Mouse (Mus musculus) heart, postnatal 4 days (tissue): ENCODE measurements around the gene Lrrc74a. TPM values are rescaled to one million over a fixed set of nuclear protein-coding genes. Genes with fewer than 3 reads are reported as not detected.

ENCODE experiments used
- DNase-seq: peaks from one replicate; pipeline ENCODE4 v3.0.0; 2021
- total RNA-seq, 2 experiments: library from RNA; stranded (reverse); gene quantifications; 2 replicates each; pipeline ENCODE4 v1.2.3; 2021

Gene Lrrc74a
- total RNA-seq, 2 experiments from 2014 or later, result not detected

- peak; percentile 53 for DNase-seq
Measured at GRCm38 (mm10) chr12:86786149-86787019, 52.2 kb downstream of the Lrrc74a start.

- no peak for DNase-seq
Measured at GRCm38 (mm10) chr12:86787020-86787553, 52.9 kb downstream of the Lrrc74a start.

- DNase-seq, result peak; percentile 16
Measured at GRCm38 (mm10) chr12:86790100-86790848, 56.1 kb downstream of the Lrrc74a start.

- peak; percentile 86 for DNase-seq
Measured at GRCm38 (mm10) chr12:86790849-86791127, 56.6 kb downstream of the Lrrc74a start.

GRCm38 (mm10) chr12:86791987-86792386 is 57.8 kb downstream of the Lrrc74a start:
- DNase-seq, result no peak

GRCm38 (mm10) chr12:86793830-86794229 is 59.7 kb downstream of the Lrrc74a start:
- DNase-seq, result peak; percentile 77

GRCm38 (mm10) chr12:86794331-86794730 is 60.2 kb downstream of the Lrrc74a start:
- no peak for DNase-seq

GRCm38 (mm10) chr12:86795076-86795837 is 61.1 kb downstream of the Lrrc74a start:
- DNase-seq, result no peak

GRCm38 (mm10) chr12:86795838-86796232 is 61.7 kb downstream of the Lrrc74a start:
- peak; percentile 87 for DNase-seq

- DNase-seq, result no peak
Measured at GRCm38 (mm10) chr12:86796351-86796750, 62.2 kb downstream of the Lrrc74a start.

GRCm38 (mm10) chr12:86797771-86798170 is 63.6 kb downstream of the Lrrc74a start:
- DNase-seq, result no peak

- DNase-seq, result peak; percentile 94
Measured at GRCm38 (mm10) chr12:86798773-86799540, 64.8 kb downstream of the Lrrc74a start.

- DNase-seq, result peak; percentile 12
Measured at GRCm38 (mm10) chr12:86799786-86800185, 65.6 kb downstream of the Lrrc74a start.

- peak; percentile 29 for DNase-seq
Measured at GRCm38 (mm10) chr12:86800336-86800735, 66.2 kb downstream of the Lrrc74a start.

- peak; percentile 73 for DNase-seq
Measured at GRCm38 (mm10) chr12:86800765-86801147, 66.6 kb downstream of the Lrrc74a start.

GRCm38 (mm10) chr12:86801148-86802004 is 67.2 kb downstream of the Lrrc74a start:
- DNase-seq, result peak; percentile 99

- DNase-seq, result peak; percentile 64
Measured at GRCm38 (mm10) chr12:86802005-86802671, 68.0 kb downstream of the Lrrc74a start.

GRCm38 (mm10) chr12:86802899-86803298 is 68.7 kb downstream of the Lrrc74a start:
- DNase-seq, result no peak

- peak; percentile 47 for DNase-seq
Measured at GRCm38 (mm10) chr12:86803651-86804307, 69.6 kb downstream of the Lrrc74a start.

- peak; percentile 72 for DNase-seq
Measured at GRCm38 (mm10) chr12:86804308-86804700, 70.1 kb downstream of the Lrrc74a start.
